Comparison of ENCODE assay signal across 8 mouse cellular contexts in the genomic region with DNA sequence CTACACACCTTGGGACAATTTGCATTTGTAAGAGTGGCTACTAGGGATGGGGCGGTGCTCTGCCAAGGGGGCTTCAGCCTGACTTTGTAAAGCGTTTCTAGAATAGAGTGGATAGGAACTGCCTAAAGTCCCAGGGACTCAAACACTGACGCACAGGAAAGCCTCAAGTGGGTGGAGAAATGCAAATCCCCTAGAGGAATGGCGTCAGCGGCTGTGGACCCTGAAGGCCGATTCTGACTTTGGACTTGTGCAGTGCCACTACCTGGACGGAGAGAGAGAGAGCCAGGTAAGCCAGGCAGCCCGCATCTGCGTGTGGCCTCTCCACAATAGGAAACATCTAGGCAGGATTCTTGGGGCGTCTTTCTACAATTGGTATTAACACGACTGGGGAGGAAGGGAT. TPM values are rescaled to one million over a fixed set of nuclear protein-coding genes. Genes with fewer than 3 reads are reported as not detected.
DNase-seq lines count a peak whose midpoint lies in the region; ATAC-seq lines count a peak whose summit lies in the region.

No protein-coding gene starts in this region.

- WGBS in heart, embryonic 16.5 days, result 4% methylated on average over 11 of the region's 11 CpGs
- 8% methylated on average over 11 of the region's 11 CpGs for WGBS in limb, embryonic 15.5 days
- 2% methylated on average over 11 of the region's 11 CpGs for WGBS in midbrain, embryonic 12.5 days

- no peak overlapping the region for H3K27ac ChIP-seq in heart, embryonic 16.5 days (ENCODE audit: low read length)
- H3K27ac ChIP-seq in limb, embryonic 15.5 days, result no peak overlapping the region
- H3K27ac ChIP-seq in midbrain, embryonic 12.5 days (replicated peaks), result no peak overlapping the region

- peak overlapping the region; percentile 57 for H3K9ac ChIP-seq in heart, embryonic 16.5 days (ENCODE audit: low read length)
- no peak overlapping the region for H3K9ac ChIP-seq in limb, embryonic 15.5 days
- no peak overlapping the region for H3K9ac ChIP-seq in midbrain, embryonic 12.5 days (replicated peaks)

- H3K4me2 ChIP-seq in heart, embryonic 16.5 days (ENCODE audit: low read depth, low read length), result peak overlapping the region; percentile 67
- peak overlapping the region; percentile 46 for H3K4me2 ChIP-seq in limb, embryonic 15.5 days
- peak overlapping the region; percentile 54 for H3K4me2 ChIP-seq in midbrain, embryonic 12.5 days (replicated peaks)

- H3K27me3 ChIP-seq in heart, embryonic 16.5 days (ENCODE audit: control insufficient read depth, insufficient read depth, low read length), result no peaks in the 10 kb centered on the region
- no peaks in the 10 kb centered on the region for H3K27me3 ChIP-seq in limb, embryonic 15.5 days
- peaks cover 17% of the 10 kb centered on the region; the same call in 1 of the 2 replicates for H3K27me3 ChIP-seq in midbrain, embryonic 12.5 days

- ATAC-seq in heart, embryonic 16.5 days (replicated peaks; ENCODE audit: extremely low read depth, insufficient read depth, low FRiP score), result peak; percentile 63
- ATAC-seq in limb, embryonic 15.5 days (ENCODE audit: insufficient number of reproducible peaks, low FRiP score, low TSS enrichment, low read depth), result no peak
- peak; percentile 19; the same call in 1 of the 2 replicates for ATAC-seq in midbrain, embryonic 12.5 days (ENCODE audit: low FRiP score, low read depth)

- H3K9me3 ChIP-seq in heart, embryonic 16.5 days (replicated peaks; ENCODE audit: control insufficient read depth, low read length), result no peaks in the 10 kb centered on the region
- H3K9me3 ChIP-seq in limb, embryonic 15.5 days, result no peaks in the 10 kb centered on the region
- no peaks in the 10 kb centered on the region for H3K9me3 ChIP-seq in midbrain, embryonic 12.5 days

- H3K4me3 ChIP-seq in heart, embryonic 16.5 days (ENCODE audit: low read length), result peak overlapping the region; percentile 52
- peak overlapping the region; percentile 22 for H3K4me3 ChIP-seq in limb, embryonic 15.5 days
- peak overlapping the region; percentile 30 for H3K4me3 ChIP-seq in midbrain, embryonic 12.5 days

- no peaks in the 10 kb centered on the region for H3K36me3 ChIP-seq in heart, embryonic 16.5 days (ENCODE audit: control insufficient read depth, insufficient read depth)
- no peaks in the 10 kb centered on the region for H3K36me3 ChIP-seq in limb, embryonic 15.5 days
- no peaks in the 10 kb centered on the region for H3K36me3 ChIP-seq in midbrain, embryonic 12.5 days

- peaks cover 3% of the 10 kb centered on the region; the same call in 1 of the 2 replicates for H3K4me1 ChIP-seq in heart, embryonic 16.5 days (ENCODE audit: control insufficient read depth, insufficient read depth, low read length)
- H3K4me1 ChIP-seq in limb, embryonic 15.5 days, result peaks cover 2% of the 10 kb centered on the region; the same call in 1 of the 2 replicates
- H3K4me1 ChIP-seq in midbrain, embryonic 12.5 days, result peaks cover 10% of the 10 kb centered on the region

- peak; percentile 62 to 68 for DNase-seq in CD8-positive naive resting alpha-beta T cell, adult 2 months (ENCODE audit: low read depth in 2 of 2, low spot score in 2 of 2)
- DNase-seq in adrenal gland, postnatal 36 days, result peak; percentile 24 to 36
- peak; percentile 50 to 57 for DNase-seq in thymus, postnatal 36 days
- DNase-seq in left cerebral cortex, adult 11 months (ENCODE audit: low spot score), result no peak
- no peak for DNase-seq in left cerebral cortex, adult 18-20 months (ENCODE audit: low spot score in 2 of 2)

RNA-seq across cellular contexts. Expression of a gene that starts 21.5 kb away (rescaled TPM):
- total RNA-seq in adrenal gland, postnatal 36 days (2021), result under 1 TPM; 0.26 to 0.33 TPM
- 3.3 and 6.1 TPM in 2 replicates for polyA plus RNA-seq in heart, embryonic 16.5 days (2015; fragmentation: Nextera tagmentation; extraction: Ambion mirVana)
- polyA plus RNA-seq in limb, embryonic 15.5 days (2015; fragmentation: Nextera tagmentation; extraction: Ambion mirVana), result 0.77 and 0.81 TPM in 2 replicates
- 2.6 and 3.1 TPM in 2 replicates for polyA plus RNA-seq in midbrain, embryonic 12.5 days (2016; fragmentation: Nextera tagmentation; extraction: Ambion mirVana)
- 1 to 10 TPM; 3.6 to 3.7 TPM for total RNA-seq in left cerebral cortex, adult 18-20 months (2021)

Comparison
In these comparisons a context has a peak if more than half of its experiments do, and no peak if none do; other contexts are left out.
1. DNase-seq: peak in CD8-positive naive resting alpha-beta T cell, adult 2 months (2 of 2), adrenal gland, postnatal 36 days (2 of 2) and thymus, postnatal 36 days (2 of 2); none in left cerebral cortex, adult 11 months (single experiment) and left cerebral cortex, adult 18-20 months (0 of 2).
2. Peak in every context shown above with its lines, with median percentiles within 50 percentile points of each other: H3K4me2 ChIP-seq and H3K4me3 ChIP-seq.